Mouse (Mus musculus) myocyte (in vitro differentiated cells): ENCODE results near the gene Skint8.

Experiments
- CEBPB ChIP-seq: IDR thresholded peaks from 2 replicates; pipeline ENCODE4 v1.6.1; 2011; ENCODE audit warnings: mild to moderate bottlenecking, moderate library complexity; ENCODE audit not compliant: poor library complexity, insufficient read depth, severe bottlenecking
- E2F4 ChIP-seq: IDR thresholded peaks from one replicate; pipeline ENCODE4 v1.6.1; 2011; ENCODE audit warnings: mild to moderate bottlenecking, control low read depth, moderate library complexity; ENCODE audit not compliant: insufficient read depth
- MAX ChIP-seq: IDR thresholded peaks from one replicate; pipeline ENCODE4 v1.6.1; 2011; ENCODE audit warnings: low read depth, mild to moderate bottlenecking, control low read depth
- MYOD1 ChIP-seq, 3 experiments: IDR thresholded peaks; one replicate each; pipeline ENCODE4 v1.6.1; 2011; ENCODE audit warnings: control low read depth in 2 of 3, low read depth in 2 of 3, mild to moderate bottlenecking in 2 of 3, moderate library complexity in 1 of 3; ENCODE audit not compliant: insufficient read length in 2 of 3, control insufficient read depth in 1 of 3
- MYOG ChIP-seq, 3 experiments: IDR thresholded peaks; one replicate each; pipeline ENCODE4 v1.6.1; 2011; ENCODE audit warnings: control low read depth in 2 of 3, low read depth in 2 of 3, mild to moderate bottlenecking in 2 of 3; ENCODE audit not compliant: insufficient read length in 2 of 3, control insufficient read depth in 1 of 3, insufficient read depth in 1 of 3
- POLR2A ChIP-seq: IDR thresholded peaks from one replicate; pipeline ENCODE4 v1.6.1; 2011; ENCODE audit warnings: low read depth, mild to moderate bottlenecking, control low read depth, moderate library complexity; ENCODE audit not compliant: insufficient read length
- POLR2AphosphoS2 ChIP-seq: IDR thresholded peaks from one replicate; pipeline ENCODE4 v1.6.1; 2011; ENCODE audit warnings: low read depth, control low read depth; ENCODE audit not compliant: insufficient read length
- REST ChIP-seq: IDR thresholded peaks from one replicate; pipeline ENCODE4 v1.6.1; 2011; ENCODE audit warnings: mild to moderate bottlenecking, control low read depth, moderate library complexity; ENCODE audit not compliant: insufficient read depth, insufficient read length
- TCF12 ChIP-seq: IDR thresholded peaks from one replicate; pipeline ENCODE4 v1.6.1; 2011; ENCODE audit warnings: mild to moderate bottlenecking, control low read depth; ENCODE audit not compliant: poor library complexity, insufficient read depth, severe bottlenecking
- TCF3 ChIP-seq: IDR thresholded peaks from one replicate; pipeline ENCODE4 v1.6.1; 2011; ENCODE audit warnings: low read depth, control low read depth; ENCODE audit not compliant: insufficient read length
- USF1 ChIP-seq: IDR thresholded peaks from one replicate; pipeline ENCODE4 v1.6.1; 2011; ENCODE audit warnings: low read depth, mild to moderate bottlenecking, control low read depth, moderate library complexity

DNA sequence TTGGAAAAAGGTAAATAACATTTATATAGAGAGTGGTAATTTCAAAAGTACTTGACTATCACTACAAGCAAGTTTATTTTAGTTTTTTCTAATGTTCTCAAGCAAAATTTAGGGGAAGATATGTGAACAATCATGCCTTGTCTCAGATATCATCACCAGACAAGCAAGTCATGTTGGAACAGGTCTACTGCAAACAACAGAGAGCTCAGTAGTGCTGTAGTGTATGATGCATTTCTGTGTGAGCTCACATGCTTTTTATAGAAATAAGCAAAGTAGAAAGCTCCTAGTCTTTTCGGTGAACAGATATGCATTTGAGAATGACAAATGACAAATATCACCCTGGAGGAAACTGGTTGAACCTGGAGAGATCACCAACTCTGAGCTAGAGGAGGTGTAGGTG, at the start of gene Skint8:
- TF ChIP-seq TCF12 (no peak), MYOD1 (IDR thresholded peaks at IDR 0.05; ENCODE audit: control insufficient read depth in 1 of 3, insufficient read length in 2 of 3, low read depth in 2 of 3) (no peak), POLR2A (no peak), E2F4 (no peak), MAX (no peak), REST (no peak), CEBPB (no peak), TCF3 (no peak), POLR2AphosphoS2 (no peak), MYOG (IDR thresholded peaks at IDR 0.05; ENCODE audit: control insufficient read depth in 1 of 3, insufficient read depth in 1 of 3, insufficient read length in 2 of 3, low read depth in 2 of 3) (no peak), USF1 (no peak)
